Mouse (Mus musculus): Measurements from ENCODE around the gene Galnt3. TPM values are rescaled to one million over a fixed set of nuclear protein-coding genes. Genes with fewer than 3 reads are reported as not detected.

The Galnt3 gene
- total RNA-seq, 2 experiments from 2014 or later, result 3.1 to 4.9 TPM

Other genes with a start within 250 kb of the Galnt3 start
- 1 to 10 TPM; 7.0 to 8.6 TPM for gene Ttc21b, start 131.6 kb upstream of the Galnt3 start, total RNA-seq (2021)